Mouse (Mus musculus) retina, postnatal 7 days (tissue): ENCODE results near the gene Mogs.
"Not testable (repeated sequence)": the region's sequence is repeated elsewhere in the genome, so short reads cannot be mapped to it uniquely, and the experiment has no call there.

Source experiments
- DNase-seq: peaks from one replicate; pipeline ENCODE4 v3.0.0-alpha.2; 2012; ENCODE audit warnings: low read depth, low spot score

Mogs gene

GRCm38 (mm10) chr6:83151721-83152120 is 36.4 kb downstream of the Mogs start:
- no peak for DNase-seq

- no peak for DNase-seq
Observed at GRCm38 (mm10) chr6:83153038-83153437, 37.7 kb downstream of the Mogs start.

- no peak for DNase-seq
Observed at GRCm38 (mm10) chr6:83153485-83153884, 38.2 kb downstream of the Mogs start.

- no peak for DNase-seq
Observed at GRCm38 (mm10) chr6:83155552-83156238, 40.4 kb downstream of the Mogs start.

- peak; percentile 51 for DNase-seq
Observed at GRCm38 (mm10) chr6:83156259-83156684, 41.0 kb downstream of the Mogs start, which contains the start of the genes Wdr54 and 1700003E16Rik. Wdr54 (minus strand) TSS chr6:83156397. 1700003E16Rik (plus strand) TSS chr6:83156404.

- DNase-seq = not testable (repeated sequence)
Observed at GRCm38 (mm10) chr6:83159456-83159855, 44.2 kb downstream of the Mogs start.

- DNase-seq = no peak
Observed at GRCm38 (mm10) chr6:83161442-83161841, 46.1 kb downstream of the Mogs start.

- DNase-seq = no peak
Observed at GRCm38 (mm10) chr6:83161921-83162641, 46.8 kb downstream of the Mogs start.

- DNase-seq = peak; percentile 71
Observed at GRCm38 (mm10) chr6:83162701-83163100, 47.4 kb downstream of the Mogs start.

GRCm38 (mm10) chr6:83165026-83165606 is 49.8 kb downstream of the Mogs start:
- DNase-seq = no peak

GRCm38 (mm10) chr6:83165607-83166242 is 50.4 kb downstream of the Mogs start, which contains the start of gene Dctn1:
Dctn1 (plus strand) TSS chr6:83165920.
- peak; percentile 92 for DNase-seq

GRCm38 (mm10) chr6:83166243-83166630 is 50.9 kb downstream of the Mogs start:
- no peak for DNase-seq
